Mouse (Mus musculus) heart, embryonic 10.5 days (tissue): ENCODE data around the gene Mon2. TPM values are rescaled to one million over a fixed set of nuclear protein-coding genes. Genes with fewer than 3 reads are reported as not detected.
"Not testable (repeated sequence)": the region's sequence is repeated elsewhere in the genome, so short reads cannot be mapped to it uniquely, and the experiment has no call there.

ENCODE experiments used
- DNase-seq: peaks from one replicate; pipeline ENCODE4 v3.0.0-alpha.2; 2017; ENCODE audit warnings: low spot score
- H3K27ac ChIP-seq: fragments of 300-500 bp; sonication (generic); 2 replicates; pipeline ENCODE4 v1.5.1; 2016; ENCODE audit warnings: mild to moderate bottlenecking
- H3K27me3 ChIP-seq: fragments of 300-500 bp; sonication (generic); 2 replicates; pipeline ENCODE4 v1.6.1; 2016; ENCODE audit warnings: mild to moderate bottlenecking; ENCODE audit not compliant: poor library complexity, insufficient read depth, severe bottlenecking
- H3K36me3 ChIP-seq: fragments of 300-500 bp; sonication (generic); 2 replicates; pipeline ENCODE4 v1.6.1; 2016; ENCODE audit warnings: mild to moderate bottlenecking, moderate library complexity
- H3K4me1 ChIP-seq: fragments of 300-500 bp; sonication (generic); 2 replicates; pipeline ENCODE4 v1.6.1; 2016; ENCODE audit warnings: mild to moderate bottlenecking
- H3K4me3 ChIP-seq: fragments of 300-500 bp; sonication (generic); 2 replicates; pipeline ENCODE4 v1.5.1; 2016; ENCODE audit warnings: mild to moderate bottlenecking, moderate library complexity
- H3K9me3 ChIP-seq: fragments of 300-500 bp; sonication (generic); 2 replicates; pipeline ENCODE4 v1.6.1; 2016; ENCODE audit warnings: mild to moderate bottlenecking, moderate library complexity
- WGBS: fragments of 180-500 bp; shearing (Covaris S2); methylation state at CpG from one replicate; pipeline ENCODE4 v1.1.7; 2016; 5-methylcytosine and 5-hydroxymethylcytosine counted together
- polyA plus RNA-seq: library from polyadenylated mRNA; unstranded; fragments of >200 nt; fragmentation: Nextera tagmentation; extraction: Ambion mirVana; gene quantifications from 2 replicates; pipeline ENCODE4 v1.2.1, GENCODE M21; 2016

Gene Mon2
- polyA plus RNA-seq, 1 experiment from 2014 or later: 19.7 TPM

GRCm38 (mm10) chr10:122985252-122985514, 91.1 kb downstream of the Mon2 start:
- peak; percentile 84 for DNase-seq
- peak overlapping the region; percentile 100 for H3K27ac ChIP-seq
- peak overlapping the region; percentile 97 for H3K4me3 ChIP-seq
- WGBS: under 1% methylated on average over 37 of the region's 37 CpGs
- H3K4me1 ChIP-seq: peaks cover 30% of the 10 kb centered on the region
- peaks cover 24% of the 10 kb centered on the region for H3K36me3 ChIP-seq
- H3K27me3 ChIP-seq: no peaks in the 10 kb centered on the region
- no peaks in the 10 kb centered on the region for H3K9me3 ChIP-seq

GRCm38 (mm10) chr10:122984531-122985251, 91.6 kb downstream of the Mon2 start:
- DNase-seq: no peak
- peaks cover 30% of the 10 kb centered on the region for H3K4me1 ChIP-seq
- 5% methylated on average over 10 of the region's 10 CpGs for WGBS

GRCm38 (mm10) chr10:122983579-122984530, 92.5 kb downstream of the Mon2 start:
- Histone ChIP-seq H3K4me1 (peaks cover 30% of the 10 kb centered on the region), H3K4me3 (peak overlapping the region; percentile 97), H3K27me3 (no peaks in the 10 kb centered on the region), H3K9me3 (no peaks in the 10 kb centered on the region), H3K27ac (peak overlapping the region; percentile 100), H3K36me3 (peaks cover 32% of the 10 kb centered on the region)
- DNase-seq: no peak
- 45% methylated on average over 10 of the region's 10 CpGs for WGBS

More at GRCm38 (mm10) chr10:122984531-122985251, 91.6 kb downstream of the Mon2 start:
- Histone ChIP-seq H3K36me3 (peaks cover 28% of the 10 kb centered on the region), H3K4me3 (peak overlapping the region; percentile 97), H3K9me3 (no peaks in the 10 kb centered on the region), H3K27me3 (no peaks in the 10 kb centered on the region), H3K27ac (peak overlapping the region; percentile 100)

- peaks cover 25% of the 10 kb centered on the region for H3K4me1 ChIP-seq
Measured at GRCm38 (mm10) chr10:122982909-122983578, 93.3 kb downstream of the Mon2 start.

GRCm38 (mm10) chr10:122980123-122980522, 96.2 kb downstream of the Mon2 start:
- Histone ChIP-seq H3K36me3 (peaks cover 34% of the 10 kb centered on the region), H3K4me1 (peaks cover 10% of the 10 kb centered on the region), H3K27me3 (no peaks in the 10 kb centered on the region), H3K4me3 (no peak overlapping the region), H3K9me3 (no peaks in the 10 kb centered on the region), H3K27ac (no peak overlapping the region)
- no peak for DNase-seq
- 93% methylated on average over 12 of the region's 12 CpGs for WGBS

More at GRCm38 (mm10) chr10:122982909-122983578, 93.3 kb downstream of the Mon2 start:
- peaks cover 34% of the 10 kb centered on the region for H3K36me3 ChIP-seq
- DNase-seq: no peak
- no peaks in the 10 kb centered on the region for H3K27me3 ChIP-seq
- no peaks in the 10 kb centered on the region for H3K9me3 ChIP-seq
- 68% methylated on average over 11 of the region's 11 CpGs for WGBS
- 0 out of 2 replicates have a peak overlapping the region, but pooled peaks have one; percentile 7 for H3K27ac ChIP-seq
- H3K4me3 ChIP-seq: peak overlapping the region; percentile 97

- Histone ChIP-seq H3K4me3 (no peak overlapping the region), H3K27ac (no peak overlapping the region), H3K27me3 (no peaks in the 10 kb centered on the region), H3K36me3 (peaks cover 34% of the 10 kb centered on the region), H3K9me3 (no peaks in the 10 kb centered on the region), H3K4me1 (peaks cover 10% of the 10 kb centered on the region)
- no peak for DNase-seq
Measured at GRCm38 (mm10) chr10:122979356-122979755, 96.9 kb downstream of the Mon2 start.

GRCm38 (mm10) chr10:122976038-122976437, 100.3 kb downstream of the Mon2 start:
- no peaks in the 10 kb centered on the region for H3K4me1 ChIP-seq
- no peak overlapping the region for H3K27ac ChIP-seq
- DNase-seq: no peak
- H3K4me3 ChIP-seq: no peak overlapping the region
- WGBS: 77% methylated on average over 9 of the region's 9 CpGs
- H3K27me3 ChIP-seq: no peaks in the 10 kb centered on the region
- H3K9me3 ChIP-seq: no peaks in the 10 kb centered on the region
- H3K36me3 ChIP-seq: peaks cover 19% of the 10 kb centered on the region

GRCm38 (mm10) chr10:122973241-122973640, 103.1 kb downstream of the Mon2 start:
- H3K4me1 ChIP-seq: no peaks in the 10 kb centered on the region
- H3K27ac ChIP-seq: no peak overlapping the region
- no peak overlapping the region for H3K4me3 ChIP-seq
- H3K9me3 ChIP-seq: no peaks in the 10 kb centered on the region
- no peaks in the 10 kb centered on the region for H3K27me3 ChIP-seq
- DNase-seq: no peak
- no peaks in the 10 kb centered on the region; the same call in 1 of the 2 replicates for H3K36me3 ChIP-seq

- Histone ChIP-seq H3K27ac (no peak overlapping the region), H3K4me3 (no peak overlapping the region), H3K36me3 (no peaks in the 10 kb centered on the region), H3K27me3 (no peaks in the 10 kb centered on the region), H3K4me1 (no peaks in the 10 kb centered on the region), H3K9me3 (no peaks in the 10 kb centered on the region)
- DNase-seq: no peak
- WGBS: 81% methylated on average over 7 of the region's 7 CpGs
Measured at GRCm38 (mm10) chr10:122970188-122970587, 106.1 kb downstream of the Mon2 start.

GRCm38 (mm10) chr10:122966421-122966820, 109.9 kb downstream of the Mon2 start:
- H3K4me1 ChIP-seq: peaks cover 21% of the 10 kb centered on the region
- no peak overlapping the region for H3K4me3 ChIP-seq
- H3K36me3 ChIP-seq: no peaks in the 10 kb centered on the region
- 60% methylated on average over 7 of the region's 7 CpGs for WGBS
- DNase-seq: no peak
- no peaks in the 10 kb centered on the region for H3K9me3 ChIP-seq
- peaks cover 19% of the 10 kb centered on the region for H3K27me3 ChIP-seq
- no peak overlapping the region for H3K27ac ChIP-seq

GRCm38 (mm10) chr10:122965650-122966049, 110.7 kb downstream of the Mon2 start:
- not testable (repeated sequence) for H3K27ac ChIP-seq, DNase-seq, H3K4me3 ChIP-seq, H3K9me3 ChIP-seq, H3K36me3 ChIP-seq
- 93% methylated on average over 5 of the region's 5 CpGs for WGBS
- H3K27me3 ChIP-seq: peaks cover 19% of the 10 kb centered on the region
- peaks cover 29% of the 10 kb centered on the region for H3K4me1 ChIP-seq

- Histone ChIP-seq H3K4me3 (peak overlapping the region; percentile 54), H3K4me1 (peaks cover 33% of the 10 kb centered on the region)
Measured at GRCm38 (mm10) chr10:122964241-122964636, 112.1 kb downstream of the Mon2 start.

More at GRCm38 (mm10) chr10:122964241-122964636, 112.1 kb downstream of the Mon2 start:
- H3K27me3 ChIP-seq: peaks cover 19% of the 10 kb centered on the region
- H3K9me3 ChIP-seq: no peaks in the 10 kb centered on the region
- no peaks in the 10 kb centered on the region for H3K36me3 ChIP-seq
- no peak for DNase-seq
- peak overlapping the region; percentile 52; the same call in 1 of the 2 replicates for H3K27ac ChIP-seq
- 23% methylated on average over 4 of the region's 4 CpGs for WGBS
